Mouse (Mus musculus): ENCODE results near the gene 9130213A22Rik. TPM values are rescaled to one million over a fixed set of nuclear protein-coding genes. Genes with fewer than 3 reads are reported as not detected.

Gene 9130213A22Rik
- polyA plus RNA-seq, 1 experiment from 2014 or later, result 0.11 TPM

DNA sequence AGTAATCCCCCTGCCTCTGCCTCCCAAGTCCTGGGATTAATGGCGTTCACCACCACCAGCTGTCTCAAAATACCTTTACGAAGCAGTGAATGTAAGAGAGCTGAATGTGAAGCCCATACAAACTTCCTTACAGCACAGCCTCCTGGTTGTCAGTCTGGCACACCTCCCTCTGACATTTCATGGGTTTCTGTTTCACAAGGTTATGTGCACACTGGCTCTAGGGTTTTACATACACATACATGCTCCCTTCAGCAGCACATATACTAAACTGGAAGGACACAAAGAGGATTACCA is 47.7 kb downstream of the 9130213A22Rik start:
- no peaks in the 10 kb centered on the region for H3K27me3 ChIP-seq
- 52% methylated on average over 2 of the region's 2 CpGs for WGBS
- no peak overlapping the region for H3K4me2 ChIP-seq
- H3K9me3 ChIP-seq, result no peaks in the 10 kb centered on the region
- no peak overlapping the region for H3K4me3 ChIP-seq (replicated peaks)
- ATAC-seq (ENCODE audit: low FRiP score), result no peak
- H3K27ac ChIP-seq, result peak overlapping the region; percentile 94
- peak overlapping the region; percentile 21; the same call in 1 of the 2 replicates for H3K9ac ChIP-seq
- H3K36me3 ChIP-seq (replicated peaks), result no peaks in the 10 kb centered on the region
- H3K4me1 ChIP-seq, result peaks cover 31% of the 10 kb centered on the region

DNA sequence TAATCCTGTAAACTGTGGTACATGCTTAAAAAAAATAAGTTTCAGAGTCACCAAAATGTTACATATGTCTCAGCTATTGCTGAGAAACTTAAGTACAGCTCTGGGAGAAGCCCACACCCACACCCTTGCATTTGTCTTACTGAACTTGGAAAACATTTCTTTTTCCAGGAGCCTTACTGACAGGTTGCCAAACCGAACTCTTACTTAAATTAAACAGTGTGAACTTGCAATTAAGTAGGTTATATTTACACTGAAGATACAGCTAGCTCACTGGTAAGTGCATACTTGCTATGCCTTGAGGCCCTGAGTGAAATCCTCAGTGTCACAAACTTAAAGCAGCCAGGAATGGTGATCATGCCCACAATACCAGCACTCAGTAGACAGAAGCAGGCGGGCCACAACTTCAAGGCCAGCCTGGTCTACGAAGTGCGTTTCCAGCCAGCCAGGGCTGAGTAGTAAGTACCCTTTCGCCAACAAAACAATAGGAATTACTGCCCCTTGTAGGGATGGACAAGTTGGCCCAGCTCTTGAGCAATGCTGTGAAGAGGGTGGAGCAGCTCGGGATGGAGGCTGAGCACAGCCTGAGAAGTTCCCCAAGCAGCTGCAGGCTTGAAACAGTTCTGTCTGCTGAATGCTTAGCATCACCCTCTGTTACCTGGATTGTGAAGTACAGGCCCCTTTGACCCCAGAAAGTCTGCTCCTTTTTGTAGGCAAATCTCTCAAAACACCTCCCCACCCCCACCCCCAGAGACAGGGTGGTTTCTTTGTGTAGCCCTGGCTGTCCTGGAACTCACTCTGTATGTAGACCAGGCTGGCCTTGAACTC is 48.2 kb downstream of the 9130213A22Rik start:
- peaks cover 31% of the 10 kb centered on the region for H3K4me1 ChIP-seq
- peak overlapping the region; percentile 13; the same call in 1 of the 2 replicates for H3K4me2 ChIP-seq
- WGBS, result 47% methylated on average over 6 of the region's 6 CpGs
- peak overlapping the region; percentile 21; the same call in 1 of the 2 replicates for H3K9ac ChIP-seq
- H3K9me3 ChIP-seq, result no peaks in the 10 kb centered on the region
- no peak overlapping the region for H3K4me3 ChIP-seq (replicated peaks)
- peak overlapping the region; percentile 94 for H3K27ac ChIP-seq
- H3K27me3 ChIP-seq, result no peaks in the 10 kb centered on the region
- ATAC-seq (ENCODE audit: low FRiP score), result no peak
- H3K36me3 ChIP-seq (replicated peaks), result no peaks in the 10 kb centered on the region

DNA sequence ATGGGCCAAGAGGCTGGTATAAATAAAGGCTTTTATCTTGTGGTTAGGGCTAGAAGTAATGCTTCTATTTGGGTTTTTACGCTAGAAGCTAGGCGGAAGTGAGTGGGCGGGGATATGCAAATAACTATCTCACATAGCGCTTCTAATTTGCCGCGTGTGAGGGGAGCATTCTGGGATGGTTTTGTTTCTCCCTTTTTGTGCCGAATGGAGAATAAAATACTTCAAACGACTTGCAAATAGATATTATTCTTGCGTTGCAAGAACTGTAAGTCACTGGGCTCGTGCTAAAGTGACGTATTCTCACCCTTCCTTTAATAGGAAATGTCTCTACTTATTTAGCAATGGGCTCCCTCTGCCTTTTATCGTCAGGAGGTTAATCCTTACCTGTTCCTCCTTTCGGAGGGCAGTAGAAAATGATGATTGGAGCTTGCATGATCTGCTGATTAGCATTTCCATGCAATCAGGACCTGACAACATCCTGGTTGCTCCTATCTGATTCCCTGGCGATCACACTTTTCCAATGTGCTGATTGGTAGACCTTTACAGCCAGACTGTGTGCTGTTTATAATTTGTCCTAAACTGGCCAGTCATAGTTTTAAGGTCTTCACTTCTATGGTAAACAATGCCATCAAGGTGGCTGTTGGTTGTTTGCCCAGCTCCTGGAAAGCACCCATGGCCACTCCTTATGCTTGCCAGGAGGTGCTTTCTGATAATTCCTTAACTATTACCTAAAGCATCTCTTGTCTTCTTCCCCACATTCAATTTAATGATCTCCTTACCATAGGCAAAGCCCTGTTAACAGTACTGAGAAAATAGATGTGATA is 49.1 kb downstream of the 9130213A22Rik start:
- peaks cover 31% of the 10 kb centered on the region for H3K4me1 ChIP-seq
- H3K9me3 ChIP-seq, result no peaks in the 10 kb centered on the region
- WGBS, result under 1% methylated on average over 14 of the region's 14 CpGs
- H3K4me2 ChIP-seq, result peak overlapping the region; percentile 48
- peak overlapping the region; percentile 94 for H3K27ac ChIP-seq
- H3K9ac ChIP-seq, result peak overlapping the region; percentile 55
- H3K4me3 ChIP-seq (replicated peaks), result peak overlapping the region; percentile 22
- no peaks in the 10 kb centered on the region for H3K27me3 ChIP-seq
- H3K36me3 ChIP-seq (replicated peaks), result no peaks in the 10 kb centered on the region
- ATAC-seq (ENCODE audit: low FRiP score), result peak; percentile 66

DNA sequence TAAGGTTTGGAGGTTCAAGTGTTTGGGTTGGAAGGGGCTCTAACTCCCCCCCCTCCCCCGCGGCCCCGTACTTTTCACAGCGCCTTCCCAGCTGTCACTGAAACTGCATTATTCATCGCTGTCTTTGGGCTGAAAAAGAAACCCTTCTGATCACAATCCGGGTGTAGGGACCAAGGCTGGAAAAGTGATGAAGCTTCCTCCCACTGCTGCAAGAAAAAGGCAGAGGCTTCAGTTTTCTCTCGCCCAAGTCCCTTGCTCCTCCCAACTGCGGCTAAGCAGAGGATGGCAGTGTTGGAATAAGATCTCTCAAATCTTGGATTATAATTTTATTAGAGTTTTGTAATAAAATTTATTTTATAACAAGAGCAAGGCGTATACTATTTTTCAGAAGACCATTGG is 49.7 kb downstream of the 9130213A22Rik start:
- Histone ChIP-seq H3K27ac (peak overlapping the region; percentile 94), H3K4me2 (peak overlapping the region; percentile 48), H3K9ac (peak overlapping the region; percentile 46), H3K36me3 (replicated peaks) (no peaks in the 10 kb centered on the region), H3K4me3 (replicated peaks) (peak overlapping the region; percentile 22), H3K4me1 (peaks cover 31% of the 10 kb centered on the region), H3K27me3 (no peaks in the 10 kb centered on the region), H3K9me3 (no peaks in the 10 kb centered on the region)
- no peak for ATAC-seq (ENCODE audit: low FRiP score)
- 12% methylated on average over 9 of the region's 9 CpGs for WGBS

DNA sequence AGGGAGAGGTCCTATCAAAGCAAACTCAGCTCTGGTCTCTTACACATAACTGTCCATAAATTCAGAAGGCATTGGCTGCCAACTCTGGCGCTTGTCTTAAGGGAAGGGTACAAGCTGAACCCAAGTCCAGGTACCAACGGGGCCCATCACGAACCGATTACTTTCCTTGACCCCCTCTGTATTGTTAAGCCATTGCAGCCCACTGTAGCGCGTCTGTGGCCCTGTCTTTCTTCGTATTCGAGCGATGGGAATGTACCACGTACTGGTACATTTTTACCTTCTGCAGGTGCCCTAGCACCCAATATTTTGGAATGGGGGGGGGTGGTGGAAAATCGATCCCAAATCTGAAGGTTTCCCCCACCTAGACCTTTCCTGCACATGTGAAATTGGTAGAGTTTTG is 50.2 kb downstream of the 9130213A22Rik start:
- peak overlapping the region; percentile 94 for H3K27ac ChIP-seq
- no peaks in the 10 kb centered on the region for H3K36me3 ChIP-seq (replicated peaks)
- H3K4me3 ChIP-seq (replicated peaks), result peak overlapping the region; percentile 22
- H3K9me3 ChIP-seq, result no peaks in the 10 kb centered on the region
- H3K9ac ChIP-seq, result peak overlapping the region; percentile 46
- no peak for ATAC-seq (ENCODE audit: low FRiP score)
- peaks cover 31% of the 10 kb centered on the region for H3K4me1 ChIP-seq
- no peaks in the 10 kb centered on the region for H3K27me3 ChIP-seq
- 82% methylated on average over 11 of the region's 11 CpGs for WGBS
- H3K4me2 ChIP-seq, result peak overlapping the region; percentile 48

DNA sequence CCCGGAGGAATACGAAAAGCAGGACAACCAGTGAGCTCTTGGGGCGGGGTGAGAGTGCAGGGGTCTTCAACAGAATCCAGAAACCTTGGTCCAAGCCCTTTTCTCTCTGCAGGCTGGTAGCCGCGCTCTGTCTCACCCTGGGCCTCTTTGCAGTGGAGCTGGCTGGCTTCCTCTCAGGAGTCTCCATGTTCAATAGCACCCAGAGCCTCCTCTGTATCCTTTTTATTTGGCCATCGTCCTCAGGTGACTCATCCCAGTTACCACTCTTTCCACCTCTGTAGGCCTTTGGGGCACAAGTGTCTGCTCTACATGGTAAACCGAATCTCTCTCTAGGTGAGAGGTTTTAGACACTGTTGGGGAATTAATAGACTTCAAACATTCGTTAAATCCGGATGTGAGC is 51.1 kb downstream of the 9130213A22Rik start:
- Histone ChIP-seq H3K9ac (peak overlapping the region; percentile 82), H3K4me3 (replicated peaks) (peak overlapping the region; percentile 60), H3K4me1 (peaks cover 37% of the 10 kb centered on the region), H3K27ac (peak overlapping the region; percentile 93), H3K36me3 (replicated peaks) (no peaks in the 10 kb centered on the region), H3K4me2 (peak overlapping the region; percentile 80), H3K9me3 (no peaks in the 10 kb centered on the region), H3K27me3 (0 out of 2 replicates have a peak, but pooled peaks cover 2% of the 10 kb centered on the region)
- WGBS, result 25% methylated on average over 9 of the region's 9 CpGs
- ATAC-seq (ENCODE audit: low FRiP score), result no peak

DNA sequence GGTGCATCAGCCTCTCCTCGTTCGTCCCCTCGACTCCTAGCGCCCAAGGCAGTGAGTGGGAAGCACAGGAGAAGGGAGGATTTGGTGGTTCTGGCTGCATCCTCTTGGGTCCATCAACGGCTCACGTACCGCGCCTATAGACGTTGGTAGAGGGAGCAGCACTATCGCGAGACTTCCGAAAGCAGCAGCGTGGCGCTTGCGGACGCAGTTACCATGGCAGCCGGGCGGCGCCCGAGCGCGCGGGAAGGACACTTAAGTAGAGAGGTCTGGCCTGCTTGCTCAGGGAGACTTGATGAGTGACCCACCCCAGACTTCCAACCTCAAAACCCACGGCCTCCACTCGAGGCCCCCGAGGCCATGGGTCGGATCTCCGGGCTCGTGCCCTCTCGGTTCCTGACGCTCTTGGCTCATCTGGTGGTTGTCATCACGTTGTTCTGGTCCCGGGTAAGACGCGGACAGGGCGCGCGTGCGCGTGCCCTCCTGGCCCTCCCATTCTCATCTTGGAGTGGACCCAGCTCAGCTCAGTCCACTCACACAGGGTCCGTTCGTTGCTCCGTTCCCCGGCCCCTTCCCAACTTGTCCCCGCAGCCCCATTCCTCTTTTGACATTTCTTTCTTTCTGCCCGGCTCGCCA is 51.7 kb downstream of the 9130213A22Rik start, which contains the start of gene Tmem107:
Gene Tmem107 (plus strand): TSS at position 217 of the 633 bp plus-strand sequence.
- peak within 1 kb of the TSS; percentile 82 for H3K9ac ChIP-seq
- no peaks in the 10 kb centered on the region for H3K9me3 ChIP-seq
- no peaks in the 10 kb centered on the region for H3K36me3 ChIP-seq (replicated peaks)
- WGBS, result under 1% methylated on average over 47 of the region's 47 CpGs
- H3K4me3 ChIP-seq (replicated peaks), result peak within 1 kb of the TSS; percentile 60
- peak within 1 kb of the TSS; percentile 80 for H3K4me2 ChIP-seq
- peak within 1 kb of the TSS; percentile 93 for H3K27ac ChIP-seq
- peaks cover 42% of the 10 kb centered on the region for H3K4me1 ChIP-seq
- ATAC-seq (ENCODE audit: low FRiP score), result peak; percentile 88
- 0 out of 2 replicates have a peak, but pooled peaks cover 3% of the 10 kb centered on the region for H3K27me3 ChIP-seq

DNA sequence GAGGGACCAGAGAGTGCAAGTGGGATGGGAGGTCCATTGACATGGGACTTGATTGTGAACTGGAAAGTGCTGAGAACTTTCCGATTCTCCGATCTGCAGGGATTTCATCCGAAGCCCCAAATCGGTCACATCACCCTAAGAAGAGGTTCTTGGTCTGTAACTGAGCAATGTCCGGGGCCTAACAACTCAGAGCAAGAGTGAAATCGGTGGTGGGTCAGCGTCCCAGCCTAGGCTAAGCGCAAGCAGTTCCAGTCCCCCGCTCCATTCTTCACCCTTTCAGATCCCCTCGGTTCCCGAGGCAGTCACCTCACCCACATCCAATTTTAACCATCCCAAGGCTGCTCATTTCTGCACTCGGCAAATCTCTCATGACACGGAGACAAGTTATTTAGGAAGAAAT is 52.3 kb downstream of the 9130213A22Rik start:
- Histone ChIP-seq H3K27ac (peak overlapping the region; percentile 93), H3K4me1 (peaks cover 42% of the 10 kb centered on the region), H3K4me3 (replicated peaks) (peak overlapping the region; percentile 60), H3K36me3 (replicated peaks) (no peaks in the 10 kb centered on the region), H3K4me2 (peak overlapping the region; percentile 80), H3K27me3 (0 out of 2 replicates have a peak, but pooled peaks cover 3% of the 10 kb centered on the region), H3K9ac (peak overlapping the region; percentile 82), H3K9me3 (no peaks in the 10 kb centered on the region)
- under 1% methylated on average over 13 of the region's 13 CpGs for WGBS
- ATAC-seq (ENCODE audit: low FRiP score), result no peak

Other genes with a start within 250 kb of the 9130213A22Rik start
- 0.06 TPM in 1 of 2 replicates, not detected in the other for gene Rnf222, start 234.0 kb downstream of the 9130213A22Rik start, polyA plus RNA-seq (2016; fragmentation: Nextera tagmentation; extraction: Ambion mirVana)
- gene Rpl26, start 221.0 kb downstream of the 9130213A22Rik start, polyA plus RNA-seq (2016; fragmentation: Nextera tagmentation; extraction: Ambion mirVana), result 781 and 837 TPM in 2 replicates
- gene Odf4, start 195.5 kb downstream of the 9130213A22Rik start, polyA plus RNA-seq (2016; fragmentation: Nextera tagmentation; extraction: Ambion mirVana), result 0.18 and 0.54 TPM in 2 replicates
- 5.6 and 6.4 TPM in 2 replicates for gene Arhgef15, start 165.1 kb downstream of the 9130213A22Rik start, polyA plus RNA-seq (2016; fragmentation: Nextera tagmentation; extraction: Ambion mirVana)
- 2.1 and 2.6 TPM in 2 replicates for gene Slc25a35, start 154.5 kb downstream of the 9130213A22Rik start, polyA plus RNA-seq (2016; fragmentation: Nextera tagmentation; extraction: Ambion mirVana)
- 54.1 and 57.8 TPM in 2 replicates for gene Rangrf, start 147.4 kb downstream of the 9130213A22Rik start, polyA plus RNA-seq (2016; fragmentation: Nextera tagmentation; extraction: Ambion mirVana)
- 35.4 and 40.4 TPM in 2 replicates for gene Pfas, start 114.1 kb downstream of the 9130213A22Rik start, polyA plus RNA-seq (2016; fragmentation: Nextera tagmentation; extraction: Ambion mirVana)
- 71.0 and 81.5 TPM in 2 replicates for gene Ctc1, start 106.7 kb downstream of the 9130213A22Rik start, polyA plus RNA-seq (2016; fragmentation: Nextera tagmentation; extraction: Ambion mirVana)
- 163 and 169 TPM in 2 replicates for gene Aurkb, start 76.9 kb downstream of the 9130213A22Rik start, polyA plus RNA-seq (2016; fragmentation: Nextera tagmentation; extraction: Ambion mirVana)
- gene Borcs6, start 62.9 kb downstream of the 9130213A22Rik start, polyA plus RNA-seq (2016; fragmentation: Nextera tagmentation; extraction: Ambion mirVana), result 7.4 and 11.1 TPM in 2 replicates
- 53.4 and 56.9 TPM in 2 replicates for gene Tmem107, start 51.8 kb downstream of the 9130213A22Rik start, polyA plus RNA-seq (2016; fragmentation: Nextera tagmentation; extraction: Ambion mirVana)
- gene Vamp2, start 34.1 kb downstream of the 9130213A22Rik start, polyA plus RNA-seq (2016; fragmentation: Nextera tagmentation; extraction: Ambion mirVana), result 103 and 121 TPM in 2 replicates
- gene Per1, start 27.4 kb downstream of the 9130213A22Rik start, polyA plus RNA-seq (2016; fragmentation: Nextera tagmentation; extraction: Ambion mirVana), result 7.8 and 12.3 TPM in 2 replicates
- gene Hes7, start 2.2 kb downstream of the 9130213A22Rik start, polyA plus RNA-seq (2016; fragmentation: Nextera tagmentation; extraction: Ambion mirVana), result 0.31 and 0.43 TPM in 2 replicates
- 0.19 and 0.55 TPM in 2 replicates for gene Aloxe3, start 3.3 kb upstream of the 9130213A22Rik start, polyA plus RNA-seq (2016; fragmentation: Nextera tagmentation; extraction: Ambion mirVana)
- not detected in 2 replicates for gene Alox12b, start 34.4 kb upstream of the 9130213A22Rik start, polyA plus RNA-seq (2016; fragmentation: Nextera tagmentation; extraction: Ambion mirVana)
- gene Alox8, start 75.3 kb upstream of the 9130213A22Rik start, polyA plus RNA-seq (2016; fragmentation: Nextera tagmentation; extraction: Ambion mirVana), result not detected in 2 replicates
- gene Gucy2e, start 114.4 kb upstream of the 9130213A22Rik start, polyA plus RNA-seq (2016; fragmentation: Nextera tagmentation; extraction: Ambion mirVana), result 0.17 and 0.19 TPM in 2 replicates
- gene Cntrob, start 201.2 kb upstream of the 9130213A22Rik start, polyA plus RNA-seq (2016; fragmentation: Nextera tagmentation; extraction: Ambion mirVana), result 49.0 and 52.6 TPM in 2 replicates
- 185 and 192 TPM in 2 replicates for gene Trappc1, start 201.4 kb upstream of the 9130213A22Rik start, polyA plus RNA-seq (2016; fragmentation: Nextera tagmentation; extraction: Ambion mirVana)
- 5.1 and 5.5 TPM in 2 replicates for gene Kcnab3, start 203.7 kb upstream of the 9130213A22Rik start, polyA plus RNA-seq (2016; fragmentation: Nextera tagmentation; extraction: Ambion mirVana)
- 44.8 and 46.3 TPM in 2 replicates for gene Rnf227, start 217.9 kb upstream of the 9130213A22Rik start, polyA plus RNA-seq (2016; fragmentation: Nextera tagmentation; extraction: Ambion mirVana)
- gene Chd3, start 246.8 kb upstream of the 9130213A22Rik start, polyA plus RNA-seq (2016; fragmentation: Nextera tagmentation; extraction: Ambion mirVana), result 94.3 and 98.3 TPM in 2 replicates